Mouse (Mus musculus) bone marrow, adult 2 months (tissue): ENCODE data around the gene Nhlh2.

Experiments used
- CTCF ChIP-seq: fragments of 200-500 bp; IDR thresholded peaks from 2 replicates; pipeline ENCODE4 v1.5.1; 2011; ENCODE audit warnings: low read length, control low read depth; ENCODE audit not compliant: control insufficient read depth, insufficient read depth
- POLR2A ChIP-seq: fragments of 200-500 bp; IDR thresholded peaks from 2 replicates; pipeline ENCODE4 v1.6.1; 2011; ENCODE audit warnings: low read depth, mild to moderate bottlenecking, control low read depth, low read length, borderline replicate concordance; ENCODE audit not compliant: control insufficient read depth

GRCm38 (mm10) chr3:102049207-102050104 lies 39.6 kb downstream of the Nhlh2 start:
- TF ChIP-seq CTCF: no peak
- TF ChIP-seq POLR2A: no peak
